Mouse (Mus musculus) liver, adult 2 months (tissue): ENCODE results near the gene Dapk1. TPM values are rescaled to one million over a fixed set of nuclear protein-coding genes. Genes with fewer than 3 reads are reported as not detected.

Source experiments
- DNase-seq: peaks from one replicate; pipeline ENCODE4 v3.0.0-alpha.2; 2011; ENCODE audit warnings: low read depth, low spot score; ENCODE audit errors: extremely low read depth
- H3K27ac ChIP-seq: fragments of 200-500 bp; replicated peaks from 2 replicates; pipeline ENCODE4 v1.5.1; 2012; ENCODE audit warnings: low read depth, mild to moderate bottlenecking, control low read depth, inconsistent platforms, low read length; ENCODE audit not compliant: insufficient read depth
- H3K27me3 ChIP-seq: fragments of 200-500 bp; 2 replicates; pipeline ENCODE4 v1.6.1; 2012; ENCODE audit warnings: mild to moderate bottlenecking, moderate library complexity, low read length, inconsistent platforms; ENCODE audit not compliant: control insufficient read depth, insufficient read depth
- H3K36me3 ChIP-seq: fragments of 200-500 bp; 2 replicates; pipeline ENCODE4 v1.6.1; 2012; ENCODE audit warnings: low read length, inconsistent platforms; ENCODE audit not compliant: control insufficient read depth, insufficient read depth
- H3K4me1 ChIP-seq: fragments of 200-500 bp; 2 replicates; pipeline ENCODE4 v1.6.1; 2011; ENCODE audit warnings: low read length; ENCODE audit not compliant: control insufficient read depth, insufficient read depth
- H3K4me3 ChIP-seq: fragments of 200-500 bp; 2 replicates; pipeline ENCODE4 v1.5.1; 2011; ENCODE audit warnings: low read depth, mild to moderate bottlenecking, control low read depth, low read length, moderate library complexity; ENCODE audit not compliant: insufficient read depth
- H3K79me2 ChIP-seq: fragments of 200-500 bp; 2 replicates; pipeline ENCODE4 v1.6.1; 2012; ENCODE audit warnings: inconsistent platforms, mild to moderate bottlenecking, low read length, moderate library complexity; ENCODE audit not compliant: control insufficient read depth, insufficient read depth
- H3K9ac ChIP-seq: fragments of 200-500 bp; 2 replicates; pipeline ENCODE4 v1.6.1; 2012; ENCODE audit warnings: low read depth, mild to moderate bottlenecking, control low read depth, inconsistent platforms, low read length
- CTCF ChIP-seq: fragments of 200-500 bp; IDR thresholded peaks from 2 replicates; pipeline ENCODE4 v1.5.1; 2011; ENCODE audit warnings: low read depth, low read length, control low read depth
- POLR2A ChIP-seq: fragments of 200-500 bp; IDR thresholded peaks from 2 replicates; pipeline ENCODE4 v1.6.1; 2011; ENCODE audit warnings: low read length, control low read depth; ENCODE audit not compliant: insufficient read depth; ENCODE audit errors: extremely low read depth
- WGBS: fragments of 180-500 bp; shearing (Covaris S2); methylation state at CpG from one replicate; pipeline ENCODE4 v1.1.7; 2018; 5-methylcytosine and 5-hydroxymethylcytosine counted together
- polyA plus RNA-seq: library from polyadenylated mRNA; depleted of rRNA; stranded (reverse); fragments of >200 nt; gene quantifications from 2 replicates; pipeline ENCODE4 v1.2.3, GENCODE M21; 2012
- total RNA-seq: library from RNA; depleted of rRNA; stranded (reverse); fragments of >200 nt; gene quantifications from 2 replicates; pipeline ENCODE4 v1.2.3, GENCODE M21; 2014

The Dapk1 gene
- total and polyA plus RNA-seq, 2 experiments: 23.0 to 80.5 TPM

DNA sequence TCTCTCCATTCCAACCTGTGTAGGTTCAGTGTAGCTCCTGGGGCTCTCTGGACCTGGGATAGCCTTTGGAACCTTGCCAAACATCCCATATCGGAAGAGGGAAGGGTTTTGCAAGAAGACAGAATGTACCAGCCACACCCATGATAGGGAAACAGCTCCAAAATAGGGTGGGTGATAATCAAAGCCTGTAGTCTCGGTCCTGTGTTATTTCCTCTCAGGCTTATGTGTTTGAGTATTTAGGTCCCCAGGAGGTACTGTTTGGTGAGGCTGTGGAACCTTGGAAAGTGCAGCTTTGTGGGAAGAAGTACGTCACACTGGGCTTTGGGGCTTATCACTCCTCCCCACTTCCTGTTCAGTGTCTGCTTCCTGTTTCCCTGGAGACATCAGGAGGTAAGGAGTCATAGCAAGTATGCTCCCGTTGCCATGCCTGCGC lies 42.7 kb downstream of the Dapk1 start:
- 52% methylated on average over 5 of the region's 5 CpGs for WGBS
- Histone ChIP-seq H3K9ac (no peak overlapping the region), H3K27me3 (no peaks in the 10 kb centered on the region), H3K27ac (no peak overlapping the region), H3K36me3 (no peaks in the 10 kb centered on the region; the same call in 1 of the 2 replicates), H3K4me1 (peaks cover 2% of the 10 kb centered on the region; the same call in 1 of the 2 replicates), H3K4me3 (no peak overlapping the region), H3K79me2 (peaks cover 48% of the 10 kb centered on the region)
- TF ChIP-seq POLR2A (no peak), CTCF (no peak)
- DNase-seq: no peak

DNA sequence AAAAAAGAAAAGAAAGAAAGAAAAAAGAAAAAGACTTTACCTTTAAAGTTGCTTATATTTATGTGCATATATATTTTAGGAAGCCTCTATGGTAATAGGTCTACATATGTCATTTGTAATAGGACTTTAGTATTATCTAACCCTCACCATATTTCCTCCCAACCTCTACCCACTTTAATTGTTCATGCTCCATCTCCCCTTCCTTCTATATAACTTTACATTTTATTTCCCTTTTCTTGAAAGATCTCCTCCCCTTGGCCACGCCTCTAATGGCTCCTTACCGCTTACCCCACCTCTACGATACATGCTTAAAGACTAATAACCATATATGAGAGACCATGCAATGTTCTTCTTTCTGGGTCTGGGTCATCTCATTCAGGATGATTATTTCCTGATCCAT lies 45.0 kb downstream of the Dapk1 start:
- peaks cover 2% of the 10 kb centered on the region; the same call in 1 of the 2 replicates for H3K4me1 ChIP-seq
- no peak overlapping the region for H3K4me3 ChIP-seq
- H3K9ac ChIP-seq: no peak overlapping the region
- no peaks in the 10 kb centered on the region; the same call in 1 of the 2 replicates for H3K36me3 ChIP-seq
- no peak overlapping the region for H3K27ac ChIP-seq
- 98% methylated on average over 3 of the region's 3 CpGs for WGBS
- H3K27me3 ChIP-seq: no peaks in the 10 kb centered on the region
- no peak for DNase-seq
- TF ChIP-seq CTCF: no peak
- TF ChIP-seq POLR2A: no peak
- peaks cover 45% of the 10 kb centered on the region for H3K79me2 ChIP-seq

DNA sequence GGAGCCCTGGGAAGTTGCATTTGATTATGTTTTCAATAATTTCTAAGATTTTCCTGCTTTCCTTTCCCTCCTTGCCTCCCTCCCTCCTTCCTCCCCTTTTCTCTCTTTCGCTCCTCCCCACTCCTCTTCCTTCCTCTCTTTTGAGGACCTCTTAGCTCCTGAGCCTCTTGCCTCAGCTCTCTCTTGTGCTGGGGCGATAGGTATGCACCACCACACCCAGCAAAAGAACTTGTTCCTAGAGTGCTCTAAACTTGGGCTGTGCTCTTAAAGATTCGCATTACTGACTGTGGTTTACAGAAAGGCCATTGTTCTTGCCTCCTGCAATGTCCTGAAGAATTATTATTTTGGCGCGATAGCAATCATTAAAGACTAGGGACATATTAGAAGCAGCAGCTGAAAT lies 46.6 kb downstream of the Dapk1 start:
- no peaks in the 10 kb centered on the region for H3K27me3 ChIP-seq
- no peaks in the 10 kb centered on the region; the same call in 1 of the 2 replicates for H3K36me3 ChIP-seq
- no peak for TF ChIP-seq CTCF
- no peak for TF ChIP-seq POLR2A
- no peak overlapping the region for H3K27ac ChIP-seq
- peaks cover 36% of the 10 kb centered on the region for H3K79me2 ChIP-seq
- no peak overlapping the region for H3K4me3 ChIP-seq
- 97% methylated on average over 5 of the region's 5 CpGs for WGBS
- DNase-seq: no peak
- no peak overlapping the region for H3K9ac ChIP-seq
- peaks cover 4% of the 10 kb centered on the region; the same call in 1 of the 2 replicates for H3K4me1 ChIP-seq

DNA sequence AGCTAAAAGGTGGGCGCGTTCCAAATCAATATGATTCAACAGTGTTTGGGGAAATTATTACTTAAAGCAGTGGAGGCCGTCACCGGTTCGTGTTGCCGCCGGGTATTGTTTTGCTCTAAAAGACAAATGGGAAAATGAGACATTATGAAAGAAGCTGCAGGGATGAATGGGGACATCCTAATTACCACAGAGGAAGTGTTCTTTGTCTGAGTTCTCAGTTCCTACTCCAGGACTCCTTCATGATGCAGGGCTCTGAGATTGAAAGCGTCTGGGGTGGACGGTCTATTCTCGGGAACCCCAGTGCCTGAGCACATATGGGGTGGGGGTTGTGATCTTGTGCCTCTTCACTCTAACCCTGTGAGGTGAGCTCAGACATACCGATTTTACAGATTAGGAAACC lies 48.3 kb downstream of the Dapk1 start:
- H3K4me3 ChIP-seq: no peak overlapping the region
- peaks cover 36% of the 10 kb centered on the region for H3K79me2 ChIP-seq
- TF ChIP-seq CTCF (no peak), POLR2A (no peak)
- DNase-seq: no peak
- no peaks in the 10 kb centered on the region for H3K27me3 ChIP-seq
- no peaks in the 10 kb centered on the region; the same call in 1 of the 2 replicates for H3K36me3 ChIP-seq
- H3K4me1 ChIP-seq: peaks cover 14% of the 10 kb centered on the region
- WGBS: 91% methylated on average over 11 of the region's 11 CpGs
- no peak overlapping the region for H3K27ac ChIP-seq
- no peak overlapping the region for H3K9ac ChIP-seq

DNA sequence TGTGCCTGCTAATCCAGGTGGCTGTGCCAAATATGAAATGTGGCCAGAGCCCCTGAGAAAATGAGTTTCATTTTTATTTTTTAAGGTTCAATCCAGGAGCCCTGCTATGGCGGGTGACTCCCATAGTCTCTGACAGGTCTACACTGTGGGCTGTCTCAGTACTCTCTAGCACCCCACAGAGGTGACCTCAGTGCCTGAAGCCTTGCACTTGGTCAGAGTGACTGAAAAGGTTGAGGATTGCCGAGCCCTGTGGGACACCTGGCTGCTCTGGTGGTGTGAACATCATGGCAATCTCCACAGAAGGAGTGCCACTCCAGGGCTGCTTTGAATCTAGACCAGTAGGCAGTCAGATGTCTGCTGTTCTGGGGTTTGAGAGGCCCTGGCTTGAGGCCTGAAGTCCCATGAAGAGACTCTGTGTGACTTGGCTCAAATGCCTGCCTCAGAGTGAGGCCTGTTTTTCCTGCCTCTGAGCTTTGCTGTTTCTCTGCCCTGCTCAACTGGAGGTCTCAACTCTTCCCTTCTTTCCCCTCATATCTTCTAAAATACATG lies 52.3 kb downstream of the Dapk1 start:
- H3K36me3 ChIP-seq: no peaks in the 10 kb centered on the region
- no peak overlapping the region for H3K4me3 ChIP-seq
- peak; percentile 61 for DNase-seq
- H3K4me1 ChIP-seq: peaks cover 18% of the 10 kb centered on the region
- peaks cover 25% of the 10 kb centered on the region for H3K79me2 ChIP-seq
- no peak overlapping the region; the same call in 1 of the 2 replicates for H3K27ac ChIP-seq
- WGBS: 37% methylated on average over 2 of the region's 2 CpGs
- TF ChIP-seq POLR2A: no peak
- peak; percentile 57 for TF ChIP-seq CTCF
- no peak overlapping the region for H3K9ac ChIP-seq
- H3K27me3 ChIP-seq: no peaks in the 10 kb centered on the region

DNA sequence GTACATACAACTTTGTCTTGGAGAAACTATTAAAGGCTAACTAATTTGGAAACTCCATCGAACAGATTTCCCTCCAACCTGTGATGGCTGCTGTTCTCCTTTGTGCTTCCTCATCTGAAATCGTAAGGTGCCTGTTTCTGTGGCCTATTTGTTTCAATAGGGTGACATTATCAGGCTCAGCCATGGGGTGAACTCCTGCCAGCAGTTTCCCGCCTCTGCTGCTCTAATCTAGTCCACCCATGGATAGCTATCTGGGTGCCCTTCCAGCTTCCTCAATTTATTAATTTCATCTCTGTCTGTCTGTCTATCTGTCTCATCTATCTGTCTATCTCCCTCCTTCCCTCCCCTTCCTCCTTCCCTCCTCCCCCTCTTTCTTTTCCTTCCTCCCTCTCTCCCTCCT lies 53.5 kb downstream of the Dapk1 start:
- no peak overlapping the region for H3K27ac ChIP-seq
- no peak overlapping the region for H3K9ac ChIP-seq
- H3K27me3 ChIP-seq: no peaks in the 10 kb centered on the region
- no peak for DNase-seq
- no peak for TF ChIP-seq POLR2A
- WGBS: 59% methylated on average over 3 of the region's 3 CpGs
- H3K4me1 ChIP-seq: peaks cover 26% of the 10 kb centered on the region
- peaks cover 21% of the 10 kb centered on the region for H3K79me2 ChIP-seq
- 0 out of 2 replicates have a peak, but pooled peaks cover 2% of the 10 kb centered on the region for H3K36me3 ChIP-seq
- no peak overlapping the region for H3K4me3 ChIP-seq
